Mouse (Mus musculus) heart, embryonic 15.5 days (tissue): ENCODE results near the gene Esd. TPM values are rescaled to one million over a fixed set of nuclear protein-coding genes. Genes with fewer than 3 reads are reported as not detected.

ENCODE experiments used
- ATAC-seq: fragments of 200-750 bp; cut with Nextera tagmentation; replicated peaks from 2 replicates; pipeline ENCODE4 v1.8.0; 2017; ENCODE audit warnings: low read depth, moderate TSS enrichment; ENCODE audit not compliant: insufficient number of reproducible peaks, insufficient read depth, low FRiP score
- H3K27ac ChIP-seq: fragments of 300-500 bp; sonication (generic); 2 replicates; pipeline ENCODE4 v1.5.1; 2015; ENCODE audit warnings: mild to moderate bottlenecking, inconsistent platforms
- H3K27me3 ChIP-seq: fragments of 300-500 bp; sonication (generic); 2 replicates; pipeline ENCODE4 v1.6.1; 2015; ENCODE audit warnings: inconsistent platforms
- H3K36me3 ChIP-seq: fragments of 300-500 bp; sonication (generic); 2 replicates; pipeline ENCODE4 v1.6.1; 2015; ENCODE audit warnings: mild to moderate bottlenecking, inconsistent platforms
- H3K4me1 ChIP-seq: fragments of 300-500 bp; sonication (generic); replicated peaks from 2 replicates; pipeline ENCODE4 v1.6.1; 2015; ENCODE audit warnings: inconsistent platforms
- H3K4me2 ChIP-seq: fragments of 300-500 bp; sonication (generic); 2 replicates; pipeline ENCODE4 v1.6.1; 2015; ENCODE audit warnings: inconsistent platforms, mild to moderate bottlenecking, moderate library complexity
- H3K4me3 ChIP-seq: fragments of 300-500 bp; sonication (generic); 2 replicates; pipeline ENCODE4 v1.5.1; 2015; ENCODE audit warnings: mild to moderate bottlenecking, inconsistent platforms
- H3K9ac ChIP-seq: fragments of 300-500 bp; sonication (generic); 2 replicates; pipeline ENCODE4 v1.6.1; 2015; ENCODE audit warnings: mild to moderate bottlenecking, inconsistent platforms
- H3K9me3 ChIP-seq: fragments of 300-500 bp; sonication (generic); replicated peaks from 2 replicates; pipeline ENCODE4 v1.6.1; 2016; ENCODE audit warnings: inconsistent platforms
- WGBS: fragments of 180-500 bp; shearing (Covaris S2); methylation state at CpG from one replicate; pipeline ENCODE4 v1.1.7; 2015; ENCODE audit warnings: mixed read lengths; 5-methylcytosine and 5-hydroxymethylcytosine counted together
- polyA plus RNA-seq: library from polyadenylated mRNA; unstranded; fragments of >200 nt; fragmentation: Nextera tagmentation; extraction: Ambion mirVana; gene quantifications from 2 replicates; pipeline ENCODE4 v1.2.1, GENCODE M21; 2015

Esd gene
- polyA plus RNA-seq: 214 and 254 TPM in 2 replicates

DNA sequence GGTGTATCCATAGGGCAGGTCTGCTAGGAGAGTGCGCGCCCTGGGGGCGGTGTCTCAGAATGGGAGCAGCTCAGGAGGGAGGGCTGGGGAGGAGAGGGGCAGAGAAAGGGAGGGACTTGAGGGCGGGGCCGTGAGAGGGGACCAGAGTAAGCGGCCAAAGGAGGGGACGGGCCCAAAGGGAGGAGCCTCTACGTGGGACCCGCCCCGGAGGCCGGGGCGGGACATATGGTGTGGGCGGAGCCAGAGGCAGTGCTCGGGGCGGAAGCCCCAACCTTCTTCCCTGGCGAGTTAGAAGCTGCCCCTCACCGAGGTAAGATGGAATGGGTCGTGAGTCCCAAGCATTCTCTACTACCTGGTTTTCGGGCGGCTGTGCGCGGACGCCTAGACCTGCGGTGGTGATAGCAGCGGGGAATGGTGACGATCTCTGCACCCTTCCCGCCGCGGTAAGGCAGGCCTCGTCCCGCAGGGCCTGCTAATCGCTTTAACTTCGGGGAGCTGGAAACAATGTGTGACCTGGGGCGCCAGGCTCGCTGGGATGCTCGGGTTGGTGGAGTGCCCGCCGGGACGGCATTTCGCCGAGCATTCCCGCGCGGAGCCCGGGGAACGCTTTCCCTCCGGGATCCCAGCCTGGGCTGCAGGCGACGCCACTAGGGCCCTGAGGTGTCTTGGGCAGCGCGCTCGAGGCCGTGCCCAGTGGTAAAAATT is at the start of gene Esd:
Gene Esd (plus strand): TSS at position 219 of the 705 bp plus-strand sequence.
- Histone ChIP-seq H3K9me3 (no peaks in the 10 kb centered on the region), H3K4me3 (peak within 1 kb of the TSS; percentile 65), H3K36me3 (peaks cover 14% of the 10 kb centered on the region), H3K4me1 (peaks cover 17% of the 10 kb centered on the region), H3K9ac (peak within 1 kb of the TSS; percentile 66), H3K27me3 (no peaks in the 10 kb centered on the region), H3K27ac (peak within 1 kb of the TSS; percentile 75), H3K4me2 (peak within 1 kb of the TSS; percentile 78)
- ATAC-seq: peak; percentile 99
- under 1% methylated on average over 53 of the region's 53 CpGs for WGBS

DNA sequence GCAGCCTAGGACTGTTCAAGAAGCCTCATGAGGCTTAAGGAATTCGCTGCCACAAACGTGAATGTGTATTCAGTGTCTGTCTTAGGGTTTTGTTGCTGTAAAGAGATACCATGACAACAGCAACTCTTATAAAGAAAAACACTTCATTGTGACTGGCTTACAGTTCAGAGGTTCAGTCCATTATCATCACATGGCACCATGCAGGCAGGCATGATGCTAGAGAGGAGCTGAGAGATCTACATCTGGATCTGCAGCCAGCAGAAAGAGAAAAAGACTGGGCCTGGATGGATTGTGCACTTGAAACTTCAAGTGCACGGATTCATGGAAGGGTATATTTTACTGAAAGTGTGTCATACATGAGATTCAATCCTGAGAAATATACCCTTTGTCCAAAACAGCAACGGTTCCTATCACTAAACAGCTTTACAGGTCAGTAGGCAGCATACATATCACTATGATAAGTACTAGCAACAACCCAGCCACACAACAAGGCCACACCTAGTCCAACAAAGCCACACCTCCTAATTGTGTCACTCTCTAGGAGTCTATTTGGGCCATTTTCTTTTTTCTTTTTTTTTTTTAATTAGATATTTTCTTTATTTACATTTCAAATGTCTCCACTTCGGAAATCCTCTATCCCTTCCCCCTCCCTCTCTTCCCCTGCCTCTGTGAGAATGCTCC is 47.7 kb upstream of the Esd start:
- ATAC-seq: no peak
- Histone ChIP-seq H3K36me3 (no peaks in the 10 kb centered on the region), H3K27me3 (no peaks in the 10 kb centered on the region), H3K4me2 (no peak overlapping the region), H3K4me1 (no peaks in the 10 kb centered on the region), H3K9ac (no peak overlapping the region), H3K4me3 (no peak overlapping the region), H3K27ac (no peak overlapping the region), H3K9me3 (no peaks in the 10 kb centered on the region)
- WGBS: 77% methylated on average over 5 of the region's 5 CpGs

DNA sequence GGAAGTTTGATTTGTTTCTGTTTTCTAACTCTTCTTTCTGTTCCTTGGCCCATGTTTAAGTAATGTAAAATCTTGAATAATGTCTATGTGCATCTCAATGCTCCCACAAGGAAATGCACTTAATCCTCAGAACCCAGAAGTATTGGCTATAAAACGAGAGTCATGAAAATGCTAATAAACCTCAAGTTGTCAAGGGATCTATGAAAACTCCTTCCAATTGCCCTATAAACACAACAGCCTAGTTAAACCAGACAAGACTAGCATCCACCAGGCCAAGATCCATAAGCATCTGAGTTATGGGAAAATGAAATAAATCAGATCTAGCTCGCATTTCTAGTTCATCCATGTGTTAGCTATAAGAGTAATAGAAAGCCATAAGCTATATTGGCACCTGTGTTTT is 40.1 kb upstream of the Esd start:
- H3K9me3 ChIP-seq: no peaks in the 10 kb centered on the region
- H3K36me3 ChIP-seq: no peaks in the 10 kb centered on the region
- no peak for ATAC-seq
- H3K4me2 ChIP-seq: no peak overlapping the region
- H3K27ac ChIP-seq: no peak overlapping the region
- H3K9ac ChIP-seq: no peak overlapping the region
- H3K4me1 ChIP-seq: peaks cover 3% of the 10 kb centered on the region
- no peak overlapping the region for H3K4me3 ChIP-seq
- WGBS: 91% methylated on average over 2 of the region's 2 CpGs
- H3K27me3 ChIP-seq: no peaks in the 10 kb centered on the region

DNA sequence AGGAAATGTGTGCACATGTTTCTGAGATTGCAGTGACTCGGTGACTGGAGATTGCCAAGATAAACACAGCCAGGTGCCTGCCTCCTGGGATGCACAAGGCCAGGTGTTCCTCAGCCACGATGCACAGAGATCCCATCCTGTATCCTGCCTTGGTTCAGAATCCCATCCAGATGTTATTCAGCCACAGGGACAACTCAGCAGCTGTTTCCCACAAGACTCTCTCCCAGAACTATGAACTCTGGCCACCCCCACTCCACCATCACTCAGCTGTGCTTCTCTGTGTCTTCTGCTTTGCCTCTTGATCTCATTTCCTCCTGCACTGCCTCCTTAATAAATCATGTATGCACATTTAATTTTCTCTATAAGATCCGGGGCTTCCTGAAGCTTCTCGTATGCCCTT is 35.3 kb upstream of the Esd start:
- no peak overlapping the region for H3K9ac ChIP-seq
- 58% methylated on average over 4 of the region's 4 CpGs for WGBS
- no peak overlapping the region for H3K4me3 ChIP-seq
- H3K4me2 ChIP-seq: no peak overlapping the region
- no peaks in the 10 kb centered on the region for H3K27me3 ChIP-seq
- no peaks in the 10 kb centered on the region; the same call in 1 of the 2 replicates for H3K4me1 ChIP-seq
- H3K27ac ChIP-seq: no peak overlapping the region
- no peaks in the 10 kb centered on the region for H3K36me3 ChIP-seq
- no peaks in the 10 kb centered on the region for H3K9me3 ChIP-seq
- no peak for ATAC-seq

DNA sequence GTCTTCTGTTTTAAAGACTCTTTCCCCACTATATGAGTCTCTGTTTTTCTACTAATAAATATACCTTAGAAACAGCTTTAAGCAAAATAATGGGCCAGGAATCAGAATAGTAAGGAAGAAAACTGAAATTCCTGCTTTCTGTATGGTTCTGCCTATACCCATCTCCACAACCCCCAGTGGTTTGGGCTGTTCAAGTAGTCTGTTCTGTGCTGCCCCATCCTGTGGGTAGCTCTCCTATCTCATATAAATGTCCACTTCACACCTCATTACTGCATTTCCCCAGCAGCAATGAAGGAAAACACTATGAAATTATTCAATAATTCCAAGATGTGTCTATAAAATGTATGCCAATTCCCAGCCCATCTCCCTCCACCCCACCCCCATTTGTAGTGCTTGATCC is 34.7 kb upstream of the Esd start:
- no peak for ATAC-seq
- Histone ChIP-seq H3K36me3 (no peaks in the 10 kb centered on the region), H3K4me1 (no peaks in the 10 kb centered on the region; the same call in 1 of the 2 replicates), H3K4me2 (no peak overlapping the region), H3K27ac (no peak overlapping the region), H3K9ac (no peak overlapping the region), H3K27me3 (no peaks in the 10 kb centered on the region), H3K9me3 (no peaks in the 10 kb centered on the region), H3K4me3 (no peak overlapping the region)

DNA sequence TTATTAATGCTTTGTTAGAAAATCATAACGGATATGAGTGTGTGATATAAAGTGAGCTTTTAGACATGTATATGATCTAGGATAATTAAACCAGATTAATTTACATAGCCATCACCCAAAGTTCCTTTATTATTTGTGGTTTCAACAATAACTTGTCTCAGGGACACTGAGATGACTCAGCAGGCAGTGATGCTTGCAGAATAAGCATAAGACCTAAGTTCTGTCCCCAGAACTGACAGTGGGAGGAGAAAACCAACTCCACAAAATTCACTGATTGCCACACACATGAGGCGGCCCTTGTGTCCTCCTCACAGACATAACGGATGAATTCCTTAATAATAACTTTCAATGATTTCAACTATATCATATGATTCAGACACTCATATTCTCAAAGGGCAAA is 32.9 kb upstream of the Esd start:
- WGBS: 75% methylated on average over 3 of the region's 3 CpGs

DNA sequence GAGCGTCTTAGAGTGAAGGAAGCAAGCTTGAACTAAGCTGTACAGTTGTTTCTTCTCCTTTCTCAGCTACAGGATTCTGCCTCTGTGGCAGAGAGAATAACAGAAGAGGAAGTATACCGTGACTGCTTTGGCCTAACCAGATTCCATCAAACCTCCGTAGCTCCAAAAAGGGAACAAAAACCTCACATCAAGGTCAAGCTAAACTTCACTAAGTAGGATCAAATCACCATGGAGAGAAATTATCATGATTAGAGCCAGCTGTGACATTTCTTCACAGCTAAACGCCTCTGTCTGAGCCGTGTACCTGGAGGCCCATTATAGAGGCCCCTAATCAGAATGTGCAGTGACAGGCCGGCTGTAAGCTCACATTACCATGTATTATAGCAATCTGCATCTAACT is 28.2 kb upstream of the Esd start:
- no peaks in the 10 kb centered on the region for H3K36me3 ChIP-seq
- H3K4me1 ChIP-seq: no peaks in the 10 kb centered on the region; the same call in 1 of the 2 replicates
- no peak overlapping the region for H3K4me2 ChIP-seq
- H3K4me3 ChIP-seq: no peak overlapping the region
- ATAC-seq: no peak
- H3K9ac ChIP-seq: no peak overlapping the region
- WGBS: 58% methylated on average over 6 of the region's 6 CpGs
- no peaks in the 10 kb centered on the region for H3K27me3 ChIP-seq
- H3K9me3 ChIP-seq: no peaks in the 10 kb centered on the region
- no peak overlapping the region for H3K27ac ChIP-seq

More for the DNA sequence above, 32.9 kb upstream of the Esd start:
- Histone ChIP-seq H3K4me2 (no peak overlapping the region), H3K27ac (no peak overlapping the region), H3K36me3 (no peaks in the 10 kb centered on the region), H3K4me1 (no peaks in the 10 kb centered on the region; the same call in 1 of the 2 replicates), H3K4me3 (no peak overlapping the region), H3K9me3 (no peaks in the 10 kb centered on the region), H3K9ac (no peak overlapping the region), H3K27me3 (no peaks in the 10 kb centered on the region)
- ATAC-seq: no peak

DNA sequence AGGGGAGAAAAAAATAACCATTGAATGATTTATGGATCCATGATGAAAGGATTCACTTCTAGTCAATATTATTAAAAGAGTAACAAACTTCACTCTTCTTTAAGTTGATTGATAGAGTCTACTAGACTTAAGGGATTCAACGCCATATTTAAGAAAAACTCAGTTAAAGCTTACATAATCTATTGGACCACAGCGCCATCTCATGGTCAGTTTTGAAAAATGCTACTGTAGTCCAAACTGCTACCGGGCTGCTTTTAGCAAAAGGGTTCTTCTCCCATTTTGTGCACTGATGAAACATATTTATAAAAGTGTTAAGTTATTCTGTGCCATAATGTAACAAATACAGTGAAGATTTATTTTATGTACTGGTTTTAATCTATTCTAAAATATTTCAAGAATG is 23.0 kb upstream of the Esd start:
- Histone ChIP-seq H3K4me1 (no peaks in the 10 kb centered on the region), H3K9me3 (no peaks in the 10 kb centered on the region), H3K36me3 (no peaks in the 10 kb centered on the region), H3K27me3 (peaks cover 2% of the 10 kb centered on the region; the same call in 1 of the 2 replicates), H3K4me2 (no peak overlapping the region), H3K9ac (no peak overlapping the region), H3K27ac (no peak overlapping the region), H3K4me3 (no peak overlapping the region)
- WGBS: 12% methylated on average over 3 of the region's 3 CpGs
- ATAC-seq: no peak

DNA sequence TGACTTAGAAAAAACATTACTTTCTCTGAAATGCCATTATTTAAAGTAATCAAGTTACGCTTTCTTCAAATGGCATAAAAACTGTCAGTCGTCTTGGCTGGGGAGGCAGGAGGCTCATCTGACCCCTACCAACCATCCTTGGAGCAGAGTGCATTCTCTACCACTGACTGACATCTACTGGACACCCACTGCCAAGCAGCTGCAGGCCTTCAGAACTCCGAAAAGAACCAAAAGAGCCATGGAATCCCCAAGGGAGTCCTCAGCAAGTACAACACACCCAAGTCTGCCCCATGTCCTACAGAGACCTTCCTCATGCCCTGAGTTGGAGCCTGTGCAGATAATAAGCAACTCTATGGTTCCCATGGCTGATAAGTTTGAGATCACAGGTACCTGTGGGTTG is 8.6 kb upstream of the Esd start:
- H3K27me3 ChIP-seq: no peaks in the 10 kb centered on the region; the same call in 1 of the 2 replicates
- no peak overlapping the region for H3K9ac ChIP-seq
- no peak overlapping the region for H3K4me2 ChIP-seq
- H3K36me3 ChIP-seq: no peaks in the 10 kb centered on the region
- no peak overlapping the region for H3K4me3 ChIP-seq
- no peaks in the 10 kb centered on the region for H3K4me1 ChIP-seq
- ATAC-seq: no peak
- no peaks in the 10 kb centered on the region for H3K9me3 ChIP-seq
- no peak overlapping the region for H3K27ac ChIP-seq
- WGBS: 67% methylated on average over 3 of the region's 3 CpGs

DNA sequence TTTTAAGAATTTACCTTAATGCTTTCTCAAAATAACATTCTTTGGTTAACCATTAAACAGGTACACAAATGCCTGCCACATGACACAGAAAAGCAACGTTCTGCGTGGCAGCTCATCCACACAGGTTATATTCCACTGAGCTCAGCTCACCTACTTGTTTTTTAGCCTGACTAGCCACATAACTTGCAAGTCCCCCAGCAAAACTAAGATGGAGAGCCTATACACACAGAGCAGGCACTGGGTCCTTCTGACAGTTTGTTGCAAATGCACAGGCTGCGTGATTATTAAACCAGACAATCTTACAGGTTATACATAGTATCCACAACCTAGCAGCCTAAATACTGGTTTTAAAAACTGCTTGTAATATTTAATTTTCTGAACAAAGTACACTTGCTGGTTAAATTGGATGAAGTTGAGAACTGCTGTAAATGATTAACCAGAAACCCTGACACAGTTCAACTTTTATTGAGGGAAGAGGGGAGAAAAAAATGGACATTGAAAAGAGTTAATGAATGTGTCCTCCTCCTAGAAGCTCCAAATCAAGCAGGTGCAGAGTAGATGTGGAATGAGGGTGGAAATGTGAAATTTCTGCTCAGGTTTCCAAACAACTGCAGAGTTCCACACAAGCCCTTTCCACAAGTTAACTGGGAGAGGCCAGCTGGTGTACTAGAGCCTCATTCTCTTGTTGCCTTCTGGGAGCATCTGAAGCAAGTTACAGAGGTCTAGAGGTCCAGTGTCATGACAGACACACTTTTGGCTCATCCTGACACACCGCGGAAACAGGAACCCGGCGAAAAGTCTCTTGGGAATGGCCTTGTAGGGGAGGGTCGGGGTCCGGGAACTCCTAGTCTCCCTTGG is 647 bp upstream of the Esd start:
- Histone ChIP-seq H3K4me3 (peak overlapping the region; percentile 65), H3K27ac (peak overlapping the region; percentile 61), H3K9me3 (no peaks in the 10 kb centered on the region), H3K36me3 (peaks cover 6% of the 10 kb centered on the region; the same call in 1 of the 2 replicates), H3K4me1 (peaks cover 17% of the 10 kb centered on the region), H3K4me2 (peak overlapping the region; percentile 78), H3K27me3 (no peaks in the 10 kb centered on the region), H3K9ac (peak overlapping the region; percentile 48)
- 29% methylated on average over 9 of the region's 9 CpGs for WGBS
- no peak for ATAC-seq

DNA sequence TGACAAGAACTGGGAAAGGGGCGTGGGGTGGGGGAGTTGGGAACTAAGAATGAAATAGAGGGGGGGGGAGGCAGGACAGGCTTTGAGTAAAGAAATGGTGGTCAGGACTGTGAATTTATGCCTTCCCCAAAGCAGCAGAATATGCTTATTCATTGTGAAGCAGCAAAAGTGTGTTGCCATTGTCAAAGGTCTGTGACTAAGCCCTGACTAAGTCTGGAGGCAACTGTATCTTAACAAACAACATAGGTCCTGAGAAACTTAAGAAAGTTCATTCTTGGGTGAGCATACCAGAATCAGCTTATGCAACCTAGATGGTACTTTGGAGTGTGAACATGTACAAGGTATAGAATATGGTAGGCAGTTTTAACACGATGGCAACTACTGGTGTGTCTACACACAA is 1.3 kb downstream of the Esd start:
- H3K4me2 ChIP-seq: peak overlapping the region; percentile 78
- ATAC-seq: no peak
- no peaks in the 10 kb centered on the region for H3K9me3 ChIP-seq
- no peaks in the 10 kb centered on the region for H3K27me3 ChIP-seq
- 0 out of 2 replicates have a peak overlapping the region, but pooled peaks have one; percentile 38 for H3K9ac ChIP-seq
- peaks cover 17% of the 10 kb centered on the region for H3K4me1 ChIP-seq
- peaks cover 20% of the 10 kb centered on the region for H3K36me3 ChIP-seq
- WGBS: 75% methylated on average over 2 of the region's 2 CpGs
- no peak overlapping the region for H3K27ac ChIP-seq
- peak overlapping the region; percentile 65 for H3K4me3 ChIP-seq
